Mouse (Mus musculus) brown adipose tissue, adult 24 weeks (tissue): ENCODE measurements around the gene Gm20388. TPM values are rescaled to one million over a fixed set of nuclear protein-coding genes. Genes with fewer than 3 reads are reported as not detected.

Experiments
- H3K27ac ChIP-seq: fragments of 200-500 bp; replicated peaks from 2 replicates; pipeline ENCODE4 v1.5.1; 2012; ENCODE audit warnings: low read depth, mild to moderate bottlenecking, low read length
- H3K4me1 ChIP-seq: fragments of 200-500 bp; 2 replicates; pipeline ENCODE4 v1.6.1; 2012; ENCODE audit warnings: low read length, mixed read lengths; ENCODE audit not compliant: control insufficient read depth, insufficient read depth, insufficient read length
- H3K4me3 ChIP-seq: fragments of 200-500 bp; 2 replicates; pipeline ENCODE4 v1.5.1; 2012; ENCODE audit warnings: low read depth, mild to moderate bottlenecking, low read length, moderate library complexity; ENCODE audit not compliant: insufficient read depth
- polyA plus RNA-seq: library from polyadenylated mRNA; stranded (reverse); fragments of >200 nt; gene quantifications from 2 replicates; pipeline ENCODE4 v1.2.4, GENCODE M21; 2012; ENCODE audit not compliant: missing spikeins, insufficient read depth, insufficient read length

Gm20388 gene
- polyA plus RNA-seq, 1 experiment, result 44.7 TPM

DNA sequence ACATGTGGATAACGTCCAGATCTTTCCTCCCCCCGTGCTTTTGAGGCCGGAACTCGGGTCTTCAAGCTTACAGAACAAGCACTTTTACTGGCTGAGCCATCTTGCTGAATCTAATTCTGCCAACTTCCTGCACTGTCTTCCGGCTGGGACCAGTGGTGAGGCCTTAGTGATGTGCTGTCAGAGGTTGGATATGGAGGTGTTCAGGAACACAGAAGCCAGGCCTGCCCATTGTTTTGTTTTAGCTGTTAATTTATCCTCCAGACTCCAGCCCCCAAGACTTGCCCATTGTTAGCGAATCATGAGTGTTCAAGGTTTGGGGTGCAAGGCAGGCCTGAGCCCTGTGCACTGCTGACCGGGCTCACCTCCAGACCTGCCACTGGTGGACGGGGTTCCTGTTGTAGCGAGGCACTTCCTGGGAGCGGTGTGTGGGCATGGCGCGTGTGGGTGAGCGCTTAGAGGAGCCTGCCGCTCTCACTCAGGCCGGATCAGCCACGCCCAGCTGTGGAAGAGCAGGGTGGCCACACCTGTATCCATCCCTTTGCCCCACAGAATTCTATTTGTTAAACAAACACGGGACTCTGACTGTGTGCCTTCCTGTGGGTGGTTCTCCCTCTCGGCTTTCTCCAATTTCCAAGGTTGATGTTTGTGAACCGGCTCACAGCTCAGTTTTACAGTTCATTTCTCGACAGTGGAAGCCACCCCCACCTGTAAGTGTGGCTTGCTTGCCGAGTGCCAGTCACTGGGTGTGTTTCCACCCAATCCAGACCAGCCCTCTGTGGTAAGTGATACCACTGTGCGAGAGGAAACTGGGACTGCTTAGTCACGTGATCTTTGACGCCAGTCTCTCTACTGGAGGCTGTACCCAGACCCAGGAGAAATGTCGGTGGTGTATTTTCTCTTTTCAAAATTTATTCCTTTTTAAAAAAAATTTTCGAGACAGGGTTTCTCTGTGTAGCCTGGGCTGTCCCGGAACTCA lies 3430.7 kb downstream of the Gm20388 start:
- no peak overlapping the region for H3K27ac ChIP-seq
- H3K4me3 ChIP-seq, result no peak overlapping the region
- peaks cover 4% of the 10 kb centered on the region; the same call in 1 of the 2 replicates for H3K4me1 ChIP-seq

DNA sequence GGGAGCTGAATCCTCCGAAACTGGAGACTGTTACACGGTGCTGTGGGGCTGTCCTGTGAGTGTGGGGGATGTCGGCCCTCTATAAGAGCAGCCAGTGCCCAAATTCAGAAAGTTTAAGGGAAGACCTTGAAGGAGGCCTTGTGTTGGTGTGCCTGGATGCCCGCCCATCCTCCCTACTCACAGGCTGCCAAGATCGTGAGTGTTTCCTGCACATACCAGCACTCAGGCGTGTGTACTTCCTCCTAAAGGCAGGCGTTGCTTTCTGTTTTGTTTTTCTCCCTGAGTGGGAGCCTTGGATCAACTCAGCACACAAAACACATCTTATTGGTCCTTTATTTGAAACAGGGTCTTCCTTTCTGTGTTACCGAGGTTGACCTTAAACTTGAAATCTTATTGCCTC lies 3431.6 kb downstream of the Gm20388 start:
- Histone ChIP-seq H3K4me1 (peaks cover 4% of the 10 kb centered on the region; the same call in 1 of the 2 replicates), H3K27ac (no peak overlapping the region), H3K4me3 (no peak overlapping the region)

DNA sequence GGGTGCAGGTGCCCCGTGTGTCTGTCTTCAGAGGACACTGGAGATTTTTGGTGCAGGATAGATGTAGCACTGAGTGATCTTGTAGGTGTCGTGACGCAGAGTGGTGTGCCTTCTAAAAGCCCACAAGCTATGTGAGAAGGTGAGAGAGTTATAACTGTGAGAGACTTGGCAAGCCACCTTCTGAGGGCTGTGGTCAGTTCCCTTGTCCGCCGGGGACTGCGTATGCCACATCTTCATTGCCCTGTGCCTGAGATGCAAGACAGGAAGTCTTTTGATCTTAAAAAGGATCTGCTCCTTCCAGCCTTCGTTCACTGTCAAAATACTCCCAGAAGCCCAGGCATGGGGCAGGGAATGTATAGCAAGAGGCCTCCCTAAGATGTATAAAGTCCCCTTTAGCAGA lies 3432.3 kb downstream of the Gm20388 start:
- no peak overlapping the region for H3K4me3 ChIP-seq
- H3K27ac ChIP-seq, result no peak overlapping the region
- peaks cover 4% of the 10 kb centered on the region; the same call in 1 of the 2 replicates for H3K4me1 ChIP-seq

DNA sequence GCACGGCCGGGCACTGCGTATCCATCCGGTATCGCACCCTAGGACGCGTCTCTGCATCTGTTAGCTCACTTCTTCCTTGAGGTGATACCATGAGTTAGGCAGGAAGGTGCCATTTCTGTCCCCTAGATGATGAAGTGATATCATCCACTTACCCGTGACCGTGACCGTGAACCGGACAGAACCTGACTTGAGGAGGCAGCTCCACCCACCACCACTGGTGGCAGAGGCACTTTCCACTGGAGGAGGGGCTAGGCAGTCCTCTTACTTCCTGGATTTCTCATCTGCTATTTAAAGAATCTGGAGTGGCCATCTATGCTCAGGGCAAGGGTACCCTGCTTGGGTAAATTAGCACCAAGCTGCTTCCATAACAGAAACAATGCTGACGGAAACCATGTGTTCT lies 3432.8 kb downstream of the Gm20388 start:
- Histone ChIP-seq H3K4me1 (peaks cover 4% of the 10 kb centered on the region; the same call in 1 of the 2 replicates), H3K27ac (no peak overlapping the region), H3K4me3 (no peak overlapping the region)

DNA sequence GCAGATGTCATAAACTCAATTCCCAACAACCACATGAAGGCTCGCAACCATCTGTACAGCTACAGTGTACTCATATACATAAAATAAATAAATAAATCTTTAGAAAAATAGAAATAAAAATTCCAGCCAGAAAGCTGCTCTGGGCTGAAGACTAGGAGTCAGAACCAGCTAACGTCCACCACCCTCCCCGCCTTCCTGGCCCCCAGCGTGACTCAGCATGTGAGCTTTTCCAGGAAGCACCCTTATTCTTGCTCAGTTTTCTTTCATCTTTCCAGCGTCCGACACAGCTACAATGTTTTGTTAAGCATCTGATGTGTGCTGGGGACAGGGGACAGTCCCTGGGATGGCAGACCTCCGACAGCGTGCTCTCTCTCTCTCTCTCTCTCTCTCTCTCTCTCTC lies 3434.5 kb downstream of the Gm20388 start:
- Histone ChIP-seq H3K4me3 (no peak overlapping the region), H3K27ac (no peak overlapping the region), H3K4me1 (peaks cover 4% of the 10 kb centered on the region; the same call in 1 of the 2 replicates)

DNA sequence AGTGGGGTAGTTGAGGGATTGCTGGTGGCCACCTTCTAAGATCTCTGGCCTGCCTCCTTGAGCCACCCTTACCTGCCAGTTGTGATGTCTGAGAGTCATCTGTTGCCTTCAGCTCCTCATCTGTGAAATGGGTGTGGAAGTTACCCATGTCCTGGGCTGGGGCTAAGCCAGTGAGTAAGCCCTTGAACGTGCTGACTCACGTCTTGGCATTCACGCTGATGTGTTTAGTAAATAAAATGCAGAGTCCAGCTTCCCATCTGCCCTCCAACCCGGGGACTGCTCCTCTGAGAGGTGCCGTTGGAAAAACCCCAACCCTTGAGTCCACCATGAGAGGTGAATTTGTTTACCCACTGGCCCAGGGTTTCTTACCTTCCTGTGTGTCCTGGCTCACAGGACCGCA lies 3435.2 kb downstream of the Gm20388 start:
- Histone ChIP-seq H3K4me1 (peaks cover 4% of the 10 kb centered on the region; the same call in 1 of the 2 replicates), H3K4me3 (no peak overlapping the region), H3K27ac (no peak overlapping the region)

DNA sequence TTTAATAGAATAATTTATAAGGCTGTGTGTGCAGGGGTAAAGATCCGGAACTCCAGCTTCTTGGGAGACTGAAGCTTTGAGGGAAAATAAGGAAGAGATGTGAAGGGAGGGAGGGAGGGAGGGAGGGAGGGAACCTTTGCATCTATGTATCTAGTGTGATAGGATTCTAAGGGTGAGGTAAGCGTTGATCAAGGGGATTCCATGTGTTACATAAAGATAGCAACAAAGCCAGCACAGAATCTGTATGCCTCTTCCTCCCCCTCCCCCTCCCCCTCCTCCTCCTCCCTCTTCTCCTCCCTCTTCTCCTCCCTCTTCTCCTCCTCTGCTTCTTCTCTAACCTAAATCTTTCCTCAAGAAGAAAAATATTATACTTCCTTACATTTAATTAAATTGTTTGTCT lies 3436.7 kb downstream of the Gm20388 start:
- H3K27ac ChIP-seq, result no peak overlapping the region
- H3K4me3 ChIP-seq, result no peak overlapping the region
- no peaks in the 10 kb centered on the region for H3K4me1 ChIP-seq

DNA sequence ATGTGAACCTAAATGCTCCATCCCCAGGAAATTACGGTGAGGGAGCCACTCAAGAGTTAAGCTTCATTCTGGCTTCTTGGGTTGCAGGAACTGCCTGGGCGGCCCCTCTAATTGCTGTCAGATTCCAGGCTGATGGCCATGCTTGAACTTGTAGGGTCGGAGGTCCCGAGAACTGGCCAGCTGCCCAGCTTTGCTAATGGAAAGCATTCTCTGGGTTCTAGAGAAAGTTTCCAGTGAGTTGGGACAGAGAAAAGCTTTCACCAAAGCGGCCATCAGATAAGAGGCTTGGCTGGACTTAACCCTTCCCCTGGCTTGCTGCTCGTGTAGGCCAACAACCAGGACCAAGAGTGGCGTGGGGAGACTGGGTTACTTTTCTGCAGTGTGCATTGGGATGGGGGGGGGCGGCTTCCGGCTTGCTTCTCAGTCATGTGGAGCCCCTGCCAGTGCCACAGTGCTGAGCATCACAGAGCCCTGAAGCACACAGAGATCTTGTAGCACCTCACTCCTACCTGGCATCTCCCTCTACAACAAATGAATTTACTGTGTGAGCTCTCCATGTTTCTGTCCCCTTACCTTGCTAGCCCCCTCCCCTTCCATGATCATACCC lies 3437.7 kb downstream of the Gm20388 start:
- no peak overlapping the region for H3K27ac ChIP-seq
- H3K4me3 ChIP-seq, result no peak overlapping the region
- no peaks in the 10 kb centered on the region for H3K4me1 ChIP-seq

DNA sequence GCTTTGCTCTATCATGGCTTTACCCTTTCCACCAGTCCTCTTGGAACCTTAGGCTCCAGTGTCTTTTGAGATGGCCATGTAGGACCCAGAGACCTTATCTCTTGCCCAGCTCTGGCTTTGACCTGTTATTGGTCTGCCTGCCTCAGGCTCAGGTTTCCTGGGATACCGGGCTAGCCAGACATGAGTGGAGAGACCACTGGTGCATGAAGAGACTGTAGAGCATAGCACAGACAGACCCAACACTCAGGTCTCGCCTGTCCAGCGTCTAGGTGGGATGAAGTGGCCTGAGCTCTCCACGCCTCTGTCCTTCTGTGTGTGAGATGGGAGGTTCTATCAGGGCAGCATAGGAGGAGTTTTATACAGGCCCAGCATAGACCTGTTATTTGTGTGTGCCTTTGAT lies 3438.4 kb downstream of the Gm20388 start:
- H3K4me1 ChIP-seq, result no peaks in the 10 kb centered on the region
- H3K27ac ChIP-seq, result no peak overlapping the region
- no peak overlapping the region for H3K4me3 ChIP-seq

DNA sequence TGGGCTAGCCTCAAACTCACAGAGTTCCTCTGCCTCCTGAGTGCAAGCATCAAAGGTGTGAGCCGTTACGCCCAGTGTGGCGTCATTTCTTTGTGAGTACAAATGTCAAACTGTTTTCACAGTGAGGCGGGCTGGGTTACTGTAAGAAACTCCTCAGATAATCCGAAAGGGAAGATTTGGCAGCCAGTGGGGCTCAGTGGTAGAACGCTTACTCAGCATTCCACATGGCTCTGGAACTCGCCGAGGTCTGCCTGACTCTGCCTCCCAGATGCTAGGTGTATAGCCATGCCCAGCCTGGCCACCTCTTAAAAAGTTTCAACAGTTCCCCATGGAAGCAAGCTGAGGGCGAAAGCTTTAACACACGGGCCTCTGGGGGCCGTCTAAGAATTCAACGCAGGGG lies 3441.5 kb downstream of the Gm20388 start:
- no peaks in the 10 kb centered on the region for H3K4me1 ChIP-seq
- no peak overlapping the region for H3K27ac ChIP-seq
- no peak overlapping the region for H3K4me3 ChIP-seq

DNA sequence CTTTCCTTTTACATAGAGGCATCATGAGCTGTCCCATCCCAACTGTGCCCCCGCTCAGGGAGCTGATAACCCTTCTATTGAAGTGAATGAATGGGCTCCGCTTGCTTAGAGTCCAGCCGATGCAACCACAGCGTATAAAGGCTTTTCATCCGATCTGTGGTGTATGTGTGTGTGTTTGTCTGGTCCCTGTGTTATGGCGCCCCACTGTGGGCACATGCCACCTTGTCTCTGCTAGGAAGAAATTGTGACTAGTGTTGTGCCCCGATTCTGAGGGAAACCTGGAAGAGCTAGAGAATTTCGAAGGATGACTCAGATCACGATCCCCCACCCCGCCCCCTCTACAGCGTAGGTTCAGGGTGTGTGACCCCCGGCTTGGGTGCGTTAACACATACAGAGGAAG lies 3442.1 kb downstream of the Gm20388 start:
- H3K27ac ChIP-seq, result no peak overlapping the region

DNA sequence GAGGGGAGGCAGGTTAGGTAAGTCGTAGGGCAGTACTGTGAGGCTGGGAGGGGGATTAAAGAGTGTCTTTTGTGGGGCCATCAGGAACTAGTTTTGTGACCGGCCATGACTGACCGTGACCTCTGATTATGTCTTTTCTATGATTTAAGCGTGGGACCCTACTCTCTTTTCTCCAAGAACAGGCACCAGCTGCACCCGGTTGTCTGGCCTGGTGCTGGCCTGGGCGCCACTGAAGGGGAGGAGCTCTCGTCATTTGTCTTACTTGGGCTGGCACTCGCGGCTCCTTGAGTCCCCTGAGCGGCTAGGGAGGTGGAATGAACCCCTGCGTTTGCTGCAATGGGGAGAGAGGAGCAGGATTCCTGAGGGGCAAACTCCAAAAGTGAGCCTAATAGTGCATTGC lies 3442.6 kb downstream of the Gm20388 start:
- Histone ChIP-seq H3K27ac (no peak overlapping the region), H3K4me1 (no peaks in the 10 kb centered on the region), H3K4me3 (no peak overlapping the region)

More for the DNA sequence above, 3442.1 kb downstream of the Gm20388 start:
- no peaks in the 10 kb centered on the region for H3K4me1 ChIP-seq
- H3K4me3 ChIP-seq, result no peak overlapping the region

DNA sequence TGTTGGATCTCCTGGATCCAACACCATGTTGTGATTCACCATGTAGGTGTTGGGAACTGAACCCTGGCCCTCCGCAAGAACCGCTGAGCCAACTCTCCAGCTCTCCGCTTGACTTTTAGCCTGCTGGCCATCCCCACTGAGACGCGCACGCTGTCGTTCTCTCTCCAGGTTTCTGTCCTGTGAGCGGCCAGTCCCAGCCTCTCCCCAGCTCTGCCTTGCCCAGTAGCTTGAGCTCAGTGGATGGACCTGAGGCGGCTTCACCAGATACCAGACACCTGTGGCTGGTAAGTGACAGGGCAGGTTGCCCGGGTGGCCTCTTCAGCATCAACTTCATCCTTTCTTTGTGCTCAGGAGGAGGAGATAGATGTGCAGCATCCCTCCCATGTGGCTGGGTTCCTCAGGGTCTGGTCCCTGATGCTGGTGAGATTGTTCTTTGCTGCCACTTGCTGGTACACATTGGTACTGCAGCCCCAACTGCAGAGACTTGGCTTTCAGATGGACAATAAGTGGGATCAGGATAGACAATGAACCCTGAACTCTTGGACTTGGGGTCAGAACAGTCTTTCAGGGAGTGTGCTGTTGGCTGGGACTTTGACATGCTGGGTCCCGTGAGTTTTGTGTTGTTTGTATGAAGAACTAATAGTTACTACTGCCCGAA lies 3450.6 kb downstream of the Gm20388 start:
- H3K27ac ChIP-seq, result no peak overlapping the region
- H3K4me3 ChIP-seq, result no peak overlapping the region
- H3K4me1 ChIP-seq, result no peaks in the 10 kb centered on the region

DNA sequence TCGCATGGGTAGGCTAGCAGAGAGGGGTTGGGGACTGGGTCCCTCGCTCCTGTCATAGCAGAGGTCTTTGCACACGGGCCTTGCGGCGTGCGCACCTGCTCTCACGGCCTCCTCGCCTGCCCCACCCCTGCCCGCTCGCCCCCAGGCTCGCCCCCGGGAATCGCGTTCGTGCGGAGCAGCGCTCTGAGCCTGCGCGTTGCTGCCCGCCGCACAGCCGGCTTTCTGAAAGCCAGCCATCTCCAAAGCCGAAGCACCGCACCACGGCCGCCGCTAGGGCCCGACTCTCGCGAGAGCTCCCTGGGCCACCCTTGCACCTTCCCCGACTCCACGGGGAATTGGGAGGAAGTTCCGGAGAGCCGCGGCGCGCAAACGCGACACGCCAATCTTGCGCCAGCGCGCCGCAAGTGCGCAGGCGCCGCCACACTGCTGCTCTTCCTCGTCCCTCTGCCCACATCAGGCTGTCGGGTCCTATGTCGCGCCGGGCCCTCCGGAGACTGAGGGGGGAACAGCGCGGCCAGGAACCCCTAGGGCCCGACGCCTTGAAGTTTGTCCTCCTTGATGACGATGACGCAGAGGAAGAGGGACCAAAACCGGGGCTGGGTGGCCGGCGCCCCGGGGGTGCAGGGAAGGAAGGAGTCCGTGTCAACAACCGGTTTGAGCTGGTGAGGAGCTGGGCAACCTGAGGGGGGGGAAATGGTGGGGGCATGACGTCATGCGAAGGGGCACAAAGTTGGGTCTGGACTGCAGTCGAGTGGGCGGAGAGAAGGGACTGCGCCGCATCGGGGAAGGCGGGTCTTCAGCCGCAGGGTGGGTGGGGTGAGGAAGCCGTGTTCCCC lies 3463.0 kb downstream of the Gm20388 start, which contains the start of gene Tcf25:
TSS of gene Tcf25 (plus strand) at position 351 of the 836 bp plus-strand sequence.
- peak within 1 kb of the TSS; percentile 99 for H3K4me3 ChIP-seq
- H3K27ac ChIP-seq, result peak within 1 kb of the TSS; percentile 97
- peaks cover 6% of the 10 kb centered on the region; the same call in 1 of the 2 replicates for H3K4me1 ChIP-seq
